Comparison of ENCODE assay signal across 9 mouse cellular contexts in the genomic region with DNA sequence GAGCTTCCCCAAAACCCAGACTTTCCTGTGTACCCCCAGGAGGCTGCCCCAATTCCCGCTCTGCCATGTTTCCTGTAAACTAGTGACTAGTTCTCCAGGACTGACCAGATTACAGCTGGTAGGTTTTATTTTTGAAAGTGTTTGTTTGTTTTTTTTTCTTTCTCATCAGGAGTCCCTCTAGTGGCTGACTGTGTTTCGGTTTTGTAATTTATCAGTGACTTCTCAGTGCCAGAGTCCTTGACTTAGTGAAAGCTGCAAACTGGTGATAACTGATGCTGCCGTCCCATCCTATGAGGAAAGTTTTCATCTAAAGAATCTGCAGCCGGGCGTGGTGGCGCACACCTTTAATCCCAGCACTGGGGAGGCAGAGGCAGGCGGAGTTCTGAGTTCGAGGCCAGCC. TPM values are rescaled to one million over a fixed set of nuclear protein-coding genes. Genes with fewer than 3 reads are reported as not detected.
A peak's percentile ranks its signal among the peaks of the same experiment; 100 is the strongest.
DNase-seq lines count a peak whose midpoint lies in the region; TF ChIP-seq lines count a peak whose summit lies in the region.
"Had no signal": no experiment of that assay in that cellular context is flagged by ENCODE, and none has a peak within 500 bp of the region (broad histone marks: within the 10 kb centered on the region; RNA-seq: fewer than 3 reads in every experiment).

No protein-coding gene starts in this region.

- no peaks in the 10 kb centered on the region for H3K36me3 ChIP-seq in heart, embryonic 10.5 days
- no peaks in the 10 kb centered on the region for H3K36me3 ChIP-seq in liver, adult 2 months (ENCODE audit: control insufficient read depth, insufficient read depth, low read length)

- H3K79me2 ChIP-seq in liver, adult 2 months (ENCODE audit: control insufficient read depth, insufficient read depth, low read length): peaks cover 45% of the 10 kb centered on the region

- H3K4me1 ChIP-seq in heart, embryonic 10.5 days: peaks cover 13% of the 10 kb centered on the region
- H3K4me1 ChIP-seq in bone marrow macrophage, adult 2 months (ENCODE audit: control insufficient read depth, insufficient read depth, low read length): peaks cover 50% of the 10 kb centered on the region
- H3K4me1 ChIP-seq in liver, adult 2 months (ENCODE audit: control insufficient read depth, insufficient read depth, low read length): peaks cover 21% of the 10 kb centered on the region

- no peaks in the 10 kb centered on the region for H3K9me3 ChIP-seq in heart, embryonic 10.5 days

- H3K9ac ChIP-seq in liver, adult 2 months (ENCODE audit: low read depth, low read length): no peak overlapping the region; the same call in 1 of the 2 replicates

- H3K27me3 ChIP-seq in heart, embryonic 10.5 days (ENCODE audit: insufficient read depth, poor library complexity, severe bottlenecking): no peaks in the 10 kb centered on the region
- H3K27me3 ChIP-seq in liver, adult 2 months (ENCODE audit: control insufficient read depth, insufficient read depth, low read length): no peaks in the 10 kb centered on the region

- H3K4me3 ChIP-seq in heart, embryonic 10.5 days: no peak overlapping the region
- no peak overlapping the region for H3K4me3 ChIP-seq in bone marrow macrophage, adult 2 months (ENCODE audit: insufficient read depth, low read length)
- H3K4me3 ChIP-seq in liver, adult 2 months (ENCODE audit: insufficient read depth, low read depth, low read length): no peak overlapping the region

- peak overlapping the region; percentile 67; the same call in 1 of the 2 replicates for H3K27ac ChIP-seq in heart, embryonic 10.5 days
- peak overlapping the region; percentile 64 for H3K27ac ChIP-seq in bone marrow macrophage, adult 2 months (ENCODE audit: insufficient read depth, low read depth, low read length)
- H3K27ac ChIP-seq in liver, adult 2 months (replicated peaks; ENCODE audit: insufficient read depth, low read depth, low read length): peak overlapping the region; percentile 68

- DNase-seq in heart, embryonic 10.5 days (ENCODE audit: low spot score): no peak
- DNase-seq in heart, postnatal 4 days: no peak
- DNase-seq in 3T3-L1 (ENCODE audit: low read depth, low spot score) (peak; percentile 33), MN1 (ENCODE audit: low spot score) (no peak)
- peak; percentile 68 for DNase-seq in liver, adult 2 months (ENCODE audit: extremely low read depth, low read depth, low spot score)
- DNase-seq in B cell, adult 2 months: no peak
- DNase-seq in gastrocnemius, postnatal 4 days (ENCODE audit: low spot score in 2 of 2): no peak
- DNase-seq: thymus, adult 18-20 months had no signal

- no peak for TF ChIP-seq POLR2A in bone marrow macrophage, adult 2 months (IDR thresholded peaks at IDR 0.05; ENCODE audit: borderline replicate concordance, low read depth, low read length)
- no peak for TF ChIP-seq POLR2A in liver, adult 2 months (IDR thresholded peaks at IDR 0.05; ENCODE audit: extremely low read depth, insufficient read depth, low read length)

- WGBS in heart, embryonic 10.5 days: 71% methylated on average over 8 of the region's 8 CpGs
- WGBS in liver, adult 2 months: 61% methylated on average over 8 of the region's 8 CpGs

- peak; percentile 32; the same call in 1 of the 2 replicates for TF ChIP-seq CTCF in bone marrow macrophage, adult 2 months (IDR thresholded peaks at IDR 0.05; ENCODE audit: low read depth, low read length)
- TF ChIP-seq CTCF in liver, adult 2 months (IDR thresholded peaks at IDR 0.05; ENCODE audit: low read depth, low read length): no peak

RNA-seq across cellular contexts. Expression of gene Atg14, which starts 54.8 kb away (rescaled TPM):
- 10.6 and 11.7 TPM in 2 replicates for polyA plus RNA-seq in heart, embryonic 10.5 days (2016; fragmentation: Nextera tagmentation; extraction: Ambion mirVana)
- total RNA-seq in heart, postnatal 4 days (2021): 1 to 10 TPM; 6.9 to 7.0 TPM
- 14.0 and 16.7 TPM in 2 replicates for polyA plus RNA-seq in bone marrow macrophage, adult 2 months (2012; ENCODE audit: insufficient read depth, insufficient read length, missing spikeins)
- total RNA-seq in liver, adult 2 months (2014; rRNA removed): 13.0 and 13.5 TPM in 2 replicates
- 7.4 and 8.9 TPM in 2 replicates for polyA plus RNA-seq in liver, adult 2 months (2012; rRNA removed)
- 10 to 100 TPM in 1 of 2 experiments, 1 to 10 TPM in 1; 8.9 to 11.0 TPM for total RNA-seq in gastrocnemius, postnatal 4 days (2021)

Comparison
In these comparisons a context has a peak if more than half of its experiments do, and no peak if none do; other contexts are left out.
1. DNase-seq: peak in 3T3-L1 (single experiment) and liver, adult 2 months (single experiment); none in heart, embryonic 10.5 days (single experiment), heart, postnatal 4 days (single experiment), B cell, adult 2 months (0 of 2), gastrocnemius, postnatal 4 days (0 of 2) and MN1 (single experiment).
2. Peak in every context shown above with its lines, with median percentiles within 50 percentile points of each other: H3K27ac ChIP-seq.